Mouse (Mus musculus) liver, embryonic 15.5 days (tissue): ENCODE data around the gene Slc22a12. TPM values are rescaled to one million over a fixed set of nuclear protein-coding genes. Genes with fewer than 3 reads are reported as not detected.

Source experiments
- ATAC-seq: fragments of 200-750 bp; cut with Nextera tagmentation; 2 replicates; pipeline ENCODE4 v1.8.0; 2017; ENCODE audit warnings: moderate number of reproducible peaks, mild to moderate bottlenecking, moderate library complexity; ENCODE audit not compliant: insufficient read depth
- H3K27ac ChIP-seq: fragments of 300-500 bp; sonication (generic); replicated peaks from 2 replicates; pipeline ENCODE4 v1.5.1; 2015; ENCODE audit warnings: mild to moderate bottlenecking, inconsistent platforms
- H3K27me3 ChIP-seq: fragments of 300-500 bp; sonication (generic); 2 replicates; pipeline ENCODE4 v1.6.1; 2015; ENCODE audit warnings: mild to moderate bottlenecking, inconsistent platforms
- H3K36me3 ChIP-seq: fragments of 300-500 bp; sonication (generic); replicated peaks from 2 replicates; pipeline ENCODE4 v1.6.1; 2015; ENCODE audit warnings: moderate library complexity, mild to moderate bottlenecking, inconsistent platforms
- H3K4me1 ChIP-seq: fragments of 300-500 bp; sonication (generic); replicated peaks from 2 replicates; pipeline ENCODE4 v1.6.1; 2015; ENCODE audit warnings: inconsistent platforms
- H3K4me2 ChIP-seq: fragments of 300-500 bp; sonication (generic); 2 replicates; pipeline ENCODE4 v1.6.1; 2015; ENCODE audit warnings: moderate library complexity, mild to moderate bottlenecking, inconsistent platforms
- H3K4me3 ChIP-seq: fragments of 300-500 bp; sonication (generic); replicated peaks from 2 replicates; pipeline ENCODE4 v1.5.1; 2015; ENCODE audit warnings: mild to moderate bottlenecking, inconsistent platforms
- H3K9ac ChIP-seq: fragments of 300-500 bp; sonication (generic); 2 replicates; pipeline ENCODE4 v1.6.1; 2015; ENCODE audit warnings: moderate library complexity, mild to moderate bottlenecking, inconsistent platforms
- H3K9me3 ChIP-seq: fragments of 300-500 bp; sonication (generic); replicated peaks from 2 replicates; pipeline ENCODE4 v1.6.1; 2016; ENCODE audit warnings: inconsistent platforms
- WGBS: fragments of 180-500 bp; shearing (Covaris S2); methylation state at CpG from one replicate; pipeline ENCODE4 v1.1.7; 2015; ENCODE audit warnings: mixed read lengths; ENCODE audit not compliant: insufficient replicate concordance; 5-methylcytosine and 5-hydroxymethylcytosine counted together
- polyA plus RNA-seq: library from polyadenylated mRNA; unstranded; fragments of >200 nt; fragmentation: Nextera tagmentation; extraction: Ambion mirVana; gene quantifications from 2 replicates; pipeline ENCODE4 v1.2.1, GENCODE M21; 2015

Slc22a12 gene
- polyA plus RNA-seq, 1 experiment from 2014 or later, result not detected

- Histone ChIP-seq H3K36me3 (no peaks in the 10 kb centered on the region), H3K9me3 (no peaks in the 10 kb centered on the region), H3K27me3 (peaks cover 74% of the 10 kb centered on the region), H3K4me1 (peaks cover 10% of the 10 kb centered on the region), H3K4me2 (no peak overlapping the region), H3K9ac (no peak overlapping the region), H3K4me3 (no peak overlapping the region), H3K27ac (no peak overlapping the region)
- no peak for ATAC-seq
- 26% methylated on average over 13 of the region's 13 CpGs for WGBS
Observed at GRCm38 (mm10) chr19:6530359-6530758, 12.5 kb downstream of the Slc22a12 start.

GRCm38 (mm10) chr19:6529265-6529985, 13.4 kb downstream of the Slc22a12 start:
- Histone ChIP-seq H3K4me1 (peaks cover 10% of the 10 kb centered on the region), H3K27ac (no peak overlapping the region), H3K4me2 (no peak overlapping the region), H3K36me3 (no peaks in the 10 kb centered on the region), H3K9ac (no peak overlapping the region), H3K27me3 (peaks cover 65% of the 10 kb centered on the region), H3K4me3 (no peak overlapping the region), H3K9me3 (no peaks in the 10 kb centered on the region)
- 51% methylated on average over 14 of the region's 14 CpGs for WGBS
- no peak for ATAC-seq

GRCm38 (mm10) chr19:6527839-6528531, 14.8 kb downstream of the Slc22a12 start:
- no peak for ATAC-seq
- Histone ChIP-seq H3K27ac (no peak overlapping the region), H3K27me3 (peaks cover 50% of the 10 kb centered on the region), H3K4me1 (peaks cover 10% of the 10 kb centered on the region), H3K4me3 (no peak overlapping the region), H3K36me3 (no peaks in the 10 kb centered on the region), H3K9ac (no peak overlapping the region), H3K9me3 (no peaks in the 10 kb centered on the region), H3K4me2 (no peak overlapping the region)
- 72% methylated on average over 17 of the region's 17 CpGs for WGBS

- Histone ChIP-seq H3K27me3 (peaks cover 45% of the 10 kb centered on the region), H3K9ac (no peak overlapping the region), H3K4me2 (no peak overlapping the region), H3K36me3 (no peaks in the 10 kb centered on the region), H3K4me1 (peaks cover 10% of the 10 kb centered on the region), H3K9me3 (no peaks in the 10 kb centered on the region), H3K27ac (no peak overlapping the region), H3K4me3 (no peak overlapping the region)
- WGBS, result 64% methylated on average over 3 of the region's 3 CpGs
- no peak for ATAC-seq
Observed at GRCm38 (mm10) chr19:6527439-6527838, 15.4 kb downstream of the Slc22a12 start.

- Histone ChIP-seq H3K4me2 (no peak overlapping the region), H3K4me3 (no peak overlapping the region), H3K4me1 (peaks cover 2% of the 10 kb centered on the region; the same call in 1 of the 2 replicates), H3K27me3 (peaks cover 31% of the 10 kb centered on the region), H3K36me3 (no peaks in the 10 kb centered on the region), H3K9ac (no peak overlapping the region), H3K9me3 (no peaks in the 10 kb centered on the region), H3K27ac (no peak overlapping the region)
- 68% methylated on average over 9 of the region's 9 CpGs for WGBS
- no peak for ATAC-seq
Observed at GRCm38 (mm10) chr19:6526010-6526409, 16.8 kb downstream of the Slc22a12 start.

- 53% methylated on average over 4 of the region's 4 CpGs for WGBS
- ATAC-seq, result no peak
- H3K4me3 ChIP-seq, result no peak overlapping the region
- no peaks in the 10 kb centered on the region for H3K36me3 ChIP-seq
- no peaks in the 10 kb centered on the region for H3K9me3 ChIP-seq
- H3K4me2 ChIP-seq, result no peak overlapping the region
- H3K27me3 ChIP-seq, result peaks cover 22% of the 10 kb centered on the region
- H3K27ac ChIP-seq, result no peak overlapping the region
- no peaks in the 10 kb centered on the region for H3K4me1 ChIP-seq
- H3K9ac ChIP-seq, result no peak overlapping the region
Observed at GRCm38 (mm10) chr19:6525023-6525422, 17.8 kb downstream of the Slc22a12 start.

GRCm38 (mm10) chr19:6522289-6522688, 20.5 kb downstream of the Slc22a12 start:
- Histone ChIP-seq H3K4me2 (no peak overlapping the region), H3K27me3 (no peaks in the 10 kb centered on the region), H3K9ac (no peak overlapping the region), H3K4me1 (no peaks in the 10 kb centered on the region), H3K27ac (no peak overlapping the region), H3K4me3 (no peak overlapping the region), H3K9me3 (no peaks in the 10 kb centered on the region), H3K36me3 (no peaks in the 10 kb centered on the region)
- ATAC-seq, result no peak
- 72% methylated on average over 14 of the region's 14 CpGs for WGBS

GRCm38 (mm10) chr19:6521630-6522029, 21.2 kb downstream of the Slc22a12 start:
- Histone ChIP-seq H3K36me3 (no peaks in the 10 kb centered on the region), H3K9ac (no peak overlapping the region), H3K4me1 (no peaks in the 10 kb centered on the region), H3K9me3 (no peaks in the 10 kb centered on the region), H3K4me3 (no peak overlapping the region), H3K27ac (no peak overlapping the region), H3K4me2 (no peak overlapping the region), H3K27me3 (no peaks in the 10 kb centered on the region)
- ATAC-seq, result no peak
- 66% methylated on average over 3 of the region's 3 CpGs for WGBS

- Histone ChIP-seq H3K36me3 (no peaks in the 10 kb centered on the region), H3K4me3 (no peak overlapping the region), H3K4me2 (no peak overlapping the region), H3K27me3 (peaks cover 2% of the 10 kb centered on the region), H3K27ac (no peak overlapping the region), H3K9me3 (no peaks in the 10 kb centered on the region), H3K4me1 (no peaks in the 10 kb centered on the region), H3K9ac (no peak overlapping the region)
- ATAC-seq, result no peak
- WGBS, result 41% methylated on average over 2 of the region's 2 CpGs
Observed at GRCm38 (mm10) chr19:6519483-6519882, 23.3 kb downstream of the Slc22a12 start.

GRCm38 (mm10) chr19:6518601-6519000, 24.2 kb downstream of the Slc22a12 start:
- Histone ChIP-seq H3K27me3 (peaks cover 11% of the 10 kb centered on the region), H3K9me3 (no peaks in the 10 kb centered on the region), H3K4me2 (no peak overlapping the region), H3K4me3 (no peak overlapping the region), H3K9ac (no peak overlapping the region), H3K27ac (no peak overlapping the region), H3K4me1 (no peaks in the 10 kb centered on the region), H3K36me3 (no peaks in the 10 kb centered on the region)
- ATAC-seq, result no peak
- 60% methylated on average over 5 of the region's 5 CpGs for WGBS

GRCm38 (mm10) chr19:6516153-6516552, 26.7 kb downstream of the Slc22a12 start:
- Histone ChIP-seq H3K36me3 (no peaks in the 10 kb centered on the region), H3K27ac (no peak overlapping the region), H3K4me3 (no peak overlapping the region), H3K9me3 (no peaks in the 10 kb centered on the region), H3K27me3 (peaks cover 31% of the 10 kb centered on the region), H3K4me2 (no peak overlapping the region), H3K9ac (no peak overlapping the region), H3K4me1 (no peaks in the 10 kb centered on the region)
- no peak for ATAC-seq
- WGBS, result 61% methylated on average over 8 of the region's 8 CpGs
